Mouse (Mus musculus): ENCODE results near the gene Cstad.

- TF ChIP-seq CTCF (IDR thresholded peaks at IDR 0.05; ENCODE audit: low read depth, low read length): no peak
- no peak for TF ChIP-seq POLR2A (IDR thresholded peaks at IDR 0.05; ENCODE audit: extremely low read depth, insufficient read depth, low read length)
Measured at GRCm38 (mm10) chr2:30629860-30630259, 35.0 kb downstream of the Cstad start.
